Mouse (Mus musculus) liver, embryonic 14.5 days (tissue): Measurements from ENCODE around the gene Kctd7. TPM values are rescaled to one million over a fixed set of nuclear protein-coding genes. Genes with fewer than 3 reads are reported as not detected.
A peak's percentile ranks its signal among the peaks of the same experiment; 100 is the strongest.

Source experiments
- ATAC-seq: fragments of 200-750 bp; cut with Nextera tagmentation; 2 replicates; pipeline ENCODE4 v1.8.0; 2017; ENCODE audit warnings: moderate number of reproducible peaks, mild to moderate bottlenecking, moderate library complexity; ENCODE audit not compliant: insufficient read depth
- DNase-seq, 3 experiments: peaks; one replicate each; pipeline ENCODE4 v3.0.0-alpha.2; 2012 to 2013; ENCODE audit warnings: low read depth in 3 of 3, low spot score in 3 of 3
- H3K27ac ChIP-seq: fragments of 300-500 bp; sonication (generic); 2 replicates; pipeline ENCODE4 v1.5.1; 2014; ENCODE audit warnings: moderate library complexity, mild to moderate bottlenecking, control low read depth, inconsistent platforms
- H3K27me3 ChIP-seq: fragments of 300-500 bp; sonication (generic); 2 replicates; pipeline ENCODE4 v1.6.1; 2014; ENCODE audit warnings: mild to moderate bottlenecking, low read length, moderate library complexity; ENCODE audit not compliant: control insufficient read depth, insufficient read depth
- H3K36me3 ChIP-seq: fragments of 300-500 bp; sonication (generic); replicated peaks from 2 replicates; pipeline ENCODE4 v1.6.1; 2014; ENCODE audit warnings: low read depth; ENCODE audit not compliant: control insufficient read depth, insufficient read depth
- H3K4me1 ChIP-seq, 2 experiments: fragments of 200-500 bp in 1 of 2; fragments of 300-500 bp in 1 of 2; sonication (generic) in 1 of 2; replicated peaks; 2 replicates each; pipeline ENCODE4 v1.6.1; 2012 to 2014; ENCODE audit warnings: antibody characterized with exemption in 1 of 2, inconsistent platforms in 1 of 2, low read length in 1 of 2; ENCODE audit not compliant: control insufficient read depth in 2 of 2, insufficient read depth in 2 of 2
- H3K4me2 ChIP-seq: fragments of 300-500 bp; sonication (generic); 2 replicates; pipeline ENCODE4 v1.6.1; 2014; ENCODE audit warnings: low read depth, mild to moderate bottlenecking, control low read depth, moderate library complexity
- H3K4me3 ChIP-seq, 2 experiments: fragments of 200-500 bp in 1 of 2; fragments of 300-500 bp in 1 of 2; sonication (generic) in 1 of 2; 2 replicates each; pipeline ENCODE4 v1.5.1; 2012 to 2014; ENCODE audit warnings: low read depth in 2 of 2, low read length in 2 of 2, mild to moderate bottlenecking in 2 of 2, control low read depth in 1 of 2, inconsistent platforms in 1 of 2, moderate library complexity in 1 of 2; ENCODE audit not compliant: insufficient read depth in 1 of 2
- H3K9ac ChIP-seq: fragments of 300-500 bp; sonication (generic); replicated peaks from 2 replicates; pipeline ENCODE4 v1.6.1; 2014; ENCODE audit warnings: mild to moderate bottlenecking, control low read depth, moderate library complexity
- H3K9me3 ChIP-seq: fragments of 300-500 bp; sonication (generic); 2 replicates; pipeline ENCODE4 v1.6.1; 2016; ENCODE audit warnings: low read length, mixed read lengths; ENCODE audit not compliant: control insufficient read depth
- CTCF ChIP-seq: IDR thresholded peaks from 2 replicates; pipeline ENCODE4 v1.5.1; 2016; ENCODE audit warnings: antibody characterized with exemption, low read depth, control low read depth
- EP300 ChIP-seq: IDR thresholded peaks from 2 replicates; pipeline ENCODE4 v1.6.1; 2016; ENCODE audit warnings: antibody characterized with exemption, low read depth
- WGBS: fragments of 180-500 bp; shearing (Covaris S2); extraction: QIAGEN DNeasy Blood & Tissue Kit; methylation state at CpG from one replicate; pipeline ENCODE4 v1.1.7; 2014; ENCODE audit not compliant: insufficient replicate concordance; 5-methylcytosine and 5-hydroxymethylcytosine counted together
- polyA plus RNA-seq, 2 experiments: library from polyadenylated mRNA; depleted of rRNA in 1 of 2; stranded (reverse) in 1 of 2; unstranded in 1 of 2; fragments of >200 nt; fragmentation: Nextera tagmentation in 1 of 2; extraction: Ambion mirVana in 1 of 2; gene quantifications; 2 replicates each; pipeline versions ENCODE4 v1.2.1 to v1.2.3; 2012 to 2014

Gene Kctd7
- polyA plus RNA-seq, 2 experiments, result 3.6 to 3.8 TPM

DNA sequence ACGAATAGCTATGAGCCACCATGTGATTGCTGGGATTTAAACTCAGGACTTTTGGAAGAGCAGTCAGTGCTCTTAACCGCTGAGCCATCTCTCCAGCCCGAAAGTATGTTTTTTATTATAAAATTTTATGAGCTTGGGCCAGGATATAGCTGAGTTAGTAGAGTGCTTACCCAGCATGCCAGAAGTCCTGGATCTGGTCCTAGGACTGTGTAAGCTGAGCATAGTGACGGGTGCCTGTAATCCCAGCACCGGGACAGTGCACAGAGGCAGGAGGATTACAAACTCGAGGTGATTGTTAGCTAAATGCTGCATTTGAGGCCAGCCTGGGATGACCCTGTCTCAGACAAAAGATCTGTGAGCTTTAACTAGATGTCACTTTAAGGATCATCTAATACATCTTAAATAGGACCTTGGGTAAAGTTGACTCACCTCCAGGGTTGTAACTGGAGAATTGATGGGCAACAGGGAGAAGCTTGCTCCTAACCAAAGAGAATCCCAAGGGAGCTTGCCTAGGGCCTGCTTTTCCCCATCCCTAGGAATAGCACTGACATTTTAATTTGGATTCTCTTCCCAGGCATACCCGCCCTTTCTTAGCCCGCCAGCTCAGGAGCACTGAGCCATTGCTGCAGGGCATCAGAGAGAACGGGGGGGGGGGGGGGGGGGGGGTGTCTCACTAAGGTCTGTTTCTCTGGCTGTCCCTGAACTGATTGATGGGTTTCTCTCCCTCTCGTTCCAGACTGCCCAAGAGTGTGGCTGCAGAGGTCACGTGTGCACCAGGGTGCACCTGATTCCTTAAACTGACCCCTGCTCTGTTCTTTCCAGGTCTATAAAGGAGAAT, 15.8 kb upstream of the Kctd7 start:
- ATAC-seq, result no peak
- TF ChIP-seq CTCF (no peak), EP300 (no peak)

DNA sequence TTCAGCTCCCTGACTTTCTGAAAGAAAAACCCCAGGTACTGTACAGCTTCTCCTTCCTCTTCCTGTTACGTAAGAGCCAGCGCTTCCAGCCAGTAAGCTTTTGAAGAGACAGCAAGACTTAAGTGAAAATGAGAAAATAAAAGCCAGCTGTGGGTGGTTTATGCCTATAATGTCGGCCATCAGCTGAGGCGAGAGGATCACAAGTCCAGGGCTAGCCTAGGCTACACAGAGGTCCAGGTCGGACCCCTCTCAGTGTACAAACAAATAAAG, 15.2 kb upstream of the Kctd7 start:
- Histone ChIP-seq H3K4me1 (no peaks in the 10 kb centered on the region), H3K9me3 (no peaks in the 10 kb centered on the region), H3K27me3 (no peaks in the 10 kb centered on the region), H3K4me3 (no peak overlapping the region), H3K36me3 (no peaks in the 10 kb centered on the region), H3K9ac (no peak overlapping the region), H3K4me2 (no peak overlapping the region), H3K27ac (no peak overlapping the region)
- no peak for ATAC-seq
- 70% methylated on average over 5 of the region's 5 CpGs for WGBS
- no peak for DNase-seq
- no peak for TF ChIP-seq CTCF

More for the DNA sequence above, 15.8 kb upstream of the Kctd7 start:
- Histone ChIP-seq H3K4me1 (no peaks in the 10 kb centered on the region), H3K9ac (no peak overlapping the region), H3K4me3 (no peak overlapping the region), H3K27ac (no peak overlapping the region), H3K9me3 (no peaks in the 10 kb centered on the region), H3K4me2 (no peak overlapping the region), H3K27me3 (no peaks in the 10 kb centered on the region), H3K36me3 (no peaks in the 10 kb centered on the region)
- WGBS, result 64% methylated on average over 11 of the region's 11 CpGs
- DNase-seq, result no peak

DNA sequence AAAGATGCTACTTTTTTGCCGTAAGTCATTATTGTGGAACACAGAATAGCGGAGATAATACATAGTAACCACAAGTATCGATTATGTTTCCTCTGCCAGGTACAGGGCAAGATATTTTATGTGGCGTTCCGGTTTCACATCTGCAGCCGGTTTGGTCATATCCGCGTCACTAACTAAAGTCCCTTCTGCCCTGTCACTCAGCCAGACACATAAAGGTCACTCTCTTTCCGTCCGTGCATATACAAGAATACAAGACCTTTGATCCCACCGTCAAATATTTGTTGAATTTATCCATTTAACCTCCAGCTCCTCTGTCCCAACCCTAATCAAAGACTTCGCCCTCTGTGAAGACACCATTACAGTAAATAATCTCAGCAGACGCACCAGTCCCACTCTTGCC, 8.1 kb upstream of the Kctd7 start:
- ATAC-seq (peak; percentile 16; the same call in 1 of the 2 replicates), DNase-seq (no peak)
- no peak overlapping the region for H3K27ac ChIP-seq
- no peak overlapping the region for H3K9ac ChIP-seq
- no peaks in the 10 kb centered on the region for H3K4me1 ChIP-seq
- H3K9me3 ChIP-seq, result no peaks in the 10 kb centered on the region
- H3K27me3 ChIP-seq, result no peaks in the 10 kb centered on the region
- no peaks in the 10 kb centered on the region for H3K36me3 ChIP-seq
- H3K4me3 ChIP-seq, result no peak overlapping the region
- TF ChIP-seq CTCF, result no peak
- no peak for TF ChIP-seq EP300
- H3K4me2 ChIP-seq, result no peak overlapping the region
- WGBS, result 83% methylated on average over 13 of the region's 13 CpGs

DNA sequence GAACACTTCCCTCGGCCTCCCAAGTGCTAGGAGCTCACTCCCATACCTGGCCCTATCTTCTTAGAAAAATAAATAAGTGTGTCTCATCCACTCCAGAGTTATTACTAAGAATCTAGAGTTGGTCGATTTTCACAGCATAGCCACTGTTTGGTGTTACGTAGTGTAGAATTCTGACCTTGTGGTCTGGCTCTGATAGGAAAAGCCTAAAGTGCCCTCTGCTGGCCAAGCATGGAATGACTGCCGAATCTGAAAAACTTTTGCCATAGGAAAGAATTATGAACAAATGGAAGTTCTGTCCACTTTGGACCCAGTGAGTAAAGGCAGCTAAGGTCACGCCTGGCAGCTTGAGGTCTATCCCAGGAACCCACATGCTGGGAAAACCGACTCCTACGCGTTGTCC, 5.3 kb upstream of the Kctd7 start:
- DNase-seq (peak; percentile 52 to 60 (median 55)), ATAC-seq (no peak)
- no peaks in the 10 kb centered on the region for H3K27me3 ChIP-seq
- no peak overlapping the region for H3K9ac ChIP-seq
- H3K9me3 ChIP-seq, result no peaks in the 10 kb centered on the region
- H3K27ac ChIP-seq, result no peak overlapping the region
- H3K4me2 ChIP-seq, result no peak overlapping the region
- H3K36me3 ChIP-seq, result no peaks in the 10 kb centered on the region
- peaks cover 7% of the 10 kb centered on the region in 2 experiments for H3K4me1 ChIP-seq
- WGBS, result 16% methylated on average over 8 of the region's 8 CpGs
- H3K4me3 ChIP-seq, result no peak overlapping the region
- TF ChIP-seq CTCF (peak; percentile 90), EP300 (no peak)

DNA sequence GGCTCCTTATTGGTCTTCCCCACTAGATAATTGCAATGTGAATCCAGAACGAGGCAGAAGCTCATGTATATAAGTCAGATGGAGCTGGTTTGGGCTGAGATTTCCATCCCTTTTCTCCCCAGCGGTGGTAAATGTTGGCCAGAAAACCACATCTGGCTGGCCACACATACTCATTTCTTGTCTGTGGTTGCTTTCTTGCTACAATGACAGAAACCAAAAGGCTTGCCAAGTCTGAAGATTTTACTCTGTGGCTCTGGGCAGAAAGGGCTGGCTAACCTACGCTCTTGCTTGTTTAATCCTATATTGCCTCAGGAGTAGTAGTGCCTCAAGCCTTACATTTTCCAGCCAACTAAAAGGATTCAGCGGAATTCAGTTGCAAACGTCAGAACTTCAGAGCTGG, 3.5 kb upstream of the Kctd7 start:
- Histone ChIP-seq H3K27ac (no peak overlapping the region), H3K27me3 (no peaks in the 10 kb centered on the region), H3K9me3 (no peaks in the 10 kb centered on the region), H3K4me2 (no peak overlapping the region), H3K9ac (no peak overlapping the region), H3K4me1 (peaks cover 15 to 17% of the 10 kb centered on the region in 2 experiments), H3K4me3 (no peak overlapping the region), H3K36me3 (no peaks in the 10 kb centered on the region)
- DNase-seq (no peak), ATAC-seq (no peak)
- TF ChIP-seq EP300 (no peak), CTCF (no peak)
- WGBS, result 57% methylated on average over 5 of the region's 5 CpGs
